Mouse (Mus musculus) bone marrow, adult 2 months (tissue): Measurements from ENCODE around the gene Barx1.

ENCODE experiments used
- CTCF ChIP-seq: fragments of 200-500 bp; IDR thresholded peaks from 2 replicates; pipeline ENCODE4 v1.5.1; 2011; ENCODE audit warnings: low read length, control low read depth; ENCODE audit not compliant: control insufficient read depth, insufficient read depth
- POLR2A ChIP-seq: fragments of 200-500 bp; IDR thresholded peaks from 2 replicates; pipeline ENCODE4 v1.6.1; 2011; ENCODE audit warnings: low read depth, mild to moderate bottlenecking, control low read depth, low read length, borderline replicate concordance; ENCODE audit not compliant: control insufficient read depth

DNA sequence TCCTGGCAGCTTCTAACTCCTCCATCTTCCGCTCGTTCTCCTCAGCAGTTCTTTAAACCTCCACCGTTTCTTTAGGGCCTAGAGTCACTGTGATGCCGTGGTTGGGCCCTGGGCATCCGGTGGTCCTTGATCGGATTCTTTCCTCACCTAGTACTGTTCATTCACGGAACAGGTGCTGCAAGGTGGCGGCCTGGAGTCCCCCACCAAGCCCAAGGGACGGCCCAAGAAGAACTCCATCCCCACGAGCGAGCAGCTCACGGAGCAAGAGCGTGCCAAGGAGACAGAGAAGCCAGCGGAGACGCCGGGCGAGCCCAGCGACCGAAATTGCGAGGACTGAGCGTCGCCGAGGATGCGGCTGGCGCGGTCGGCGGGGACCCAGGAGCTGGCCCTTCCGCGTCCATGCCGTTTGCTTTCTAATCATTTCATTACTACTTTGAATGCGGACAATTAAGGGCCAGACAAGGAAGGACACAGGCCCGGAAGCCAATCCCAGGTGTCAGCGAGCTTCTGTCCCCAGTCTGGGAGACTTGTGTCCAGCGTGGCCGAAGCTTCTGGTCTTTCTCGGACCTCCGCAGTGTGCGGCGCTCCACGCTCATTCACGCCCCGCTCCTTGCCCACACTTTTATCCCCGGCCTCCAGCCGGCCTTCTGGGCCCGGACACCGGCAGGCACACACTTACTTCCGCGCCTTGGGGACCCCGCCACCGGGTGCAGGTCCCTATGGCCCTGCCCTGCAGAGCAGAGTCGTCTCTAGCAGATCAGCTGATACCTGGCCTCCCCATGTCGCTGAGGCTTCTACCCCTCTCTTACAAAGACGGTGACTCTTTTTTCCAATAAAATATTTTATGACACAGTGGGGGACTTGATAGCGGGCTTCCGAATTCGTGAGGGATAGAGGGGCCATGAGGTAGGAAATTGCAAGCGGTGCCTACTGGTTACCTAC is 3.1 kb downstream of the Barx1 start:
- no peak for TF ChIP-seq POLR2A
- TF ChIP-seq CTCF = no peak
